13 mouse cellular contexts compared by ENCODE assay signal in the genomic region with DNA sequence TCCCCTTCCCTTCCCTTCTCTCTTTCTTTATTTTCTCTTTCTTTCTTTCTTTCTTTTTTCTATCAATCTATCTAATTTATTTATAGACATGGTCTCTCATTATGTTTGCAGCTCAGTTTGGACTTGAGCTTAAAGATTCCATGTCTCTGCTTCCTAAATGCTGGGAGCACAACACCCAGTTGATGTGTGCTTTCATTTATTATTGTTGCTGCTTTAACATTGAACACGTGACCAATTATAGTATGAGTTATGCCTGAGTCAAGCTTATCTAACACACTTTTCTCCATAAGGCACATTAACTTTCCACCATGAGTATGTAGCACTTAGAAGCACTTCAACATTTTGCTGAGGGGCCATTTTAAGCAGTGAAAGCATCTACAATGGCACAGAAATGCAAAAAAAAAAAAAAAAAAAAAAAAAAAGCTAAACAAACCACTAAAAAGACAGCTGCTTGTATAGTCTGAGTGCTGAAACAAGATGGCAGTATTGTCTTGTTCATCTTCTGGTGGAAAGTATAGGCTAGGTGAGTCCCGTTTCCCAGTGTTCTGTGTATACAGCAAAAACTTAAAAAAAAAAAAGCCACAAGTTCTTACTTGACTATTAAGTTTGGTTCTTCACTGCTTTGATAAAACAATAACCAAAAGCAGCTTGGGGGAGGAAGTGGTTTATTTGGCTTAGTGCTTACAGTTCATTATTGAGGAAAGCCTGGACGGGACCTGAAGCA. TPM values are rescaled to one million over a fixed set of nuclear protein-coding genes. Genes with fewer than 3 reads are reported as not detected.
DNase-seq lines count a peak whose midpoint lies in the region; ATAC-seq and TF ChIP-seq lines count a peak whose summit lies in the region.
"Had no signal": no experiment of that assay in that cellular context is flagged by ENCODE, and none has a peak within 500 bp of the region (broad histone marks: within the 10 kb centered on the region; RNA-seq: fewer than 3 reads in every experiment).

No protein-coding gene starts in this region.

- no peak overlapping the region for H3K4me2 ChIP-seq in midbrain, embryonic 11.5 days
- H3K4me2 ChIP-seq in midbrain, embryonic 15.5 days, result no peak overlapping the region
- no peak overlapping the region for H3K4me2 ChIP-seq in hindbrain, embryonic 12.5 days (replicated peaks)
- H3K4me2 ChIP-seq: heart, embryonic 15.5 days; intestine, embryonic 15.5 days; lung, embryonic 15.5 days had no signal

- H3K9me3 ChIP-seq in midbrain, embryonic 11.5 days (ENCODE audit: control insufficient read depth, low read length), result no peaks in the 10 kb centered on the region
- no peaks in the 10 kb centered on the region for H3K9me3 ChIP-seq in midbrain, embryonic 15.5 days
- no peaks in the 10 kb centered on the region for H3K9me3 ChIP-seq in hindbrain, embryonic 12.5 days (replicated peaks)
- H3K9me3 ChIP-seq: heart, embryonic 15.5 days; intestine, embryonic 15.5 days; lung, embryonic 15.5 days had no signal

- H3K27me3 ChIP-seq in cerebellum, adult 2 months (ENCODE audit: control insufficient read depth, insufficient read depth, low read length), result no peaks in the 10 kb centered on the region
- H3K27me3 ChIP-seq in midbrain, embryonic 11.5 days (ENCODE audit: control insufficient read depth, insufficient read depth, low read length), result no peaks in the 10 kb centered on the region
- no peaks in the 10 kb centered on the region for H3K27me3 ChIP-seq in midbrain, embryonic 15.5 days (replicated peaks)
- no peaks in the 10 kb centered on the region for H3K27me3 ChIP-seq in hindbrain, embryonic 12.5 days
- H3K27me3 ChIP-seq: heart, embryonic 15.5 days; intestine, embryonic 15.5 days; lung, embryonic 15.5 days had no signal

- WGBS in cerebellum, adult 2 months, result 81% methylated on average over 3 of the region's 3 CpGs
- 93% methylated on average over 3 of the region's 3 CpGs for WGBS in midbrain, embryonic 11.5 days
- WGBS in midbrain, embryonic 15.5 days, result 90% methylated on average over 3 of the region's 3 CpGs
- 88% methylated on average over 3 of the region's 3 CpGs for WGBS in hindbrain, embryonic 12.5 days

- no peaks in the 10 kb centered on the region for H3K4me1 ChIP-seq in cerebellum, adult 2 months (ENCODE audit: control insufficient read depth, insufficient read depth, low read length)
- H3K4me1 ChIP-seq in midbrain, embryonic 11.5 days (ENCODE audit: control insufficient read depth, insufficient read depth, low read length), result no peaks in the 10 kb centered on the region
- H3K4me1 ChIP-seq in midbrain, embryonic 15.5 days, result no peaks in the 10 kb centered on the region
- H3K4me1 ChIP-seq in hindbrain, embryonic 12.5 days, result no peaks in the 10 kb centered on the region
- H3K4me1 ChIP-seq: intestine, embryonic 15.5 days; lung, embryonic 15.5 days had no signal

- DNase-seq in cerebellum, adult 2 months, result no peak
- DNase-seq in cerebellum, postnatal 4 days (ENCODE audit: low spot score in 2 of 2), result no peak
- DNase-seq in midbrain, embryonic 11.5 days (ENCODE audit: low spot score, missing footprints), result peak; percentile 45
- no peak for DNase-seq in layer of hippocampus, adult 8-10 months (ENCODE audit: low spot score in 2 of 2)
- no peak for DNase-seq in kidney, postnatal 14 days
- DNase-seq: B cell, adult 2 months; cerebellum, postnatal 14 days had no signal

- peak; percentile 8; the same call in 1 of the 2 replicates for TF ChIP-seq CTCF in cerebellum, adult 2 months (IDR thresholded peaks at IDR 0.05; ENCODE audit: borderline replicate concordance, insufficient read depth, low read depth, low read length)

- H3K27ac ChIP-seq in cerebellum, adult 2 months (ENCODE audit: insufficient read depth, low read length), result no peak overlapping the region
- H3K27ac ChIP-seq in midbrain, embryonic 11.5 days (ENCODE audit: low read depth, low read length), result no peak overlapping the region
- H3K27ac ChIP-seq in midbrain, embryonic 15.5 days, result no peak overlapping the region
- H3K27ac ChIP-seq in hindbrain, embryonic 12.5 days, result no peak overlapping the region
- H3K27ac ChIP-seq: heart, embryonic 15.5 days; intestine, embryonic 15.5 days; lung, embryonic 15.5 days had no signal

- no peak overlapping the region for H3K4me3 ChIP-seq in cerebellum, adult 2 months (replicated peaks; ENCODE audit: insufficient read depth, low read depth, low read length)
- no peak overlapping the region for H3K4me3 ChIP-seq in midbrain, embryonic 11.5 days (ENCODE audit: low read depth, low read length)
- H3K4me3 ChIP-seq in midbrain, embryonic 15.5 days, result no peak overlapping the region
- no peak overlapping the region for H3K4me3 ChIP-seq in hindbrain, embryonic 12.5 days
- H3K4me3 ChIP-seq: heart, embryonic 15.5 days; intestine, embryonic 15.5 days; lung, embryonic 15.5 days had no signal

- no peak for TF ChIP-seq POLR2A in cerebellum, adult 2 months (IDR thresholded peaks at IDR 0.05; ENCODE audit: borderline replicate concordance, insufficient read depth, low read length)

- H3K9ac ChIP-seq in midbrain, embryonic 11.5 days (ENCODE audit: low read length), result no peak overlapping the region
- H3K9ac ChIP-seq in midbrain, embryonic 15.5 days, result no peak overlapping the region
- no peak overlapping the region for H3K9ac ChIP-seq in hindbrain, embryonic 12.5 days
- H3K9ac ChIP-seq: heart, embryonic 15.5 days; intestine, embryonic 15.5 days; lung, embryonic 15.5 days had no signal

- H3K36me3 ChIP-seq in midbrain, embryonic 11.5 days (ENCODE audit: control insufficient read depth, insufficient read depth, low read length), result no peaks in the 10 kb centered on the region
- no peaks in the 10 kb centered on the region for H3K36me3 ChIP-seq in midbrain, embryonic 15.5 days (replicated peaks)
- no peaks in the 10 kb centered on the region for H3K36me3 ChIP-seq in hindbrain, embryonic 12.5 days
- H3K36me3 ChIP-seq: heart, embryonic 15.5 days; intestine, embryonic 15.5 days; lung, embryonic 15.5 days had no signal

- ATAC-seq in midbrain, embryonic 11.5 days (ENCODE audit: low FRiP score), result no peak
- ATAC-seq in midbrain, embryonic 15.5 days (replicated peaks), result no peak
- peak; percentile 42 to 46; a peak in 2 of 4 replicates for ATAC-seq in hematopoietic stem cell, adult 5-6 weeks (replicated peaks in 1 of 2; ENCODE audit: insufficient read depth in 1 of 2, low FRiP score in 2 of 2, low TSS enrichment in 1 of 2, low read depth in 1 of 2, poor library complexity in 2 of 2, severe bottlenecking in 2 of 2)
- ATAC-seq in hindbrain, embryonic 12.5 days (ENCODE audit: low FRiP score), result no peak
- ATAC-seq: intestine, embryonic 15.5 days had no signal

RNA-seq across cellular contexts. Expression of gene Homer1, which starts 41.3 kb away (rescaled TPM):
- 15.7 and 15.8 TPM in 2 replicates for polyA plus RNA-seq in cerebellum, adult 2 months (2012; rRNA removed)
- 11.1 and 11.6 TPM in 2 replicates for polyA plus RNA-seq in midbrain, embryonic 11.5 days (2014; fragmentation: Nextera tagmentation; extraction: Ambion mirVana)
- polyA plus RNA-seq in midbrain, embryonic 15.5 days (2015; fragmentation: Nextera tagmentation; extraction: Ambion mirVana), result 11.0 and 11.1 TPM in 2 replicates
- 9.6 and 13.9 TPM in 2 replicates for total RNA-seq in hematopoietic stem cell, adult 5-6 weeks (2017)
- 19.5 and 22.5 TPM in 2 replicates for polyA plus RNA-seq in hindbrain, embryonic 12.5 days (2016; fragmentation: Nextera tagmentation; extraction: Ambion mirVana)
- 100 to 1,000 TPM; 117 to 181 (median 146) TPM for total RNA-seq in layer of hippocampus, adult 8-10 months (2022)

Comparison
In these comparisons a context has a peak if more than half of its experiments do, and no peak if none do; other contexts are left out.
1. ATAC-seq: peak in hematopoietic stem cell, adult 5-6 weeks (2 of 2); none in midbrain, embryonic 11.5 days (single experiment), midbrain, embryonic 15.5 days (single experiment) and hindbrain, embryonic 12.5 days (single experiment).